Mouse (Mus musculus) heart, embryonic 11.5 days (tissue): ENCODE measurements around the gene Fam13a. TPM values are rescaled to one million over a fixed set of nuclear protein-coding genes. Genes with fewer than 3 reads are reported as not detected.

Experiments
- polyA plus RNA-seq: library from polyadenylated mRNA; unstranded; fragments of >200 nt; fragmentation: Nextera tagmentation; extraction: Ambion mirVana; gene quantifications from 2 replicates; pipeline ENCODE4 v1.2.1, GENCODE M21; 2014

Gene Fam13a
- polyA plus RNA-seq, 1 experiment from 2014 or later, result 6.7 TPM

Other genes starting within 250 kb of the Fam13a start
- 18.5 and 20.7 TPM in 2 replicates for gene Herc3, start 193.1 kb downstream of the Fam13a start, polyA plus RNA-seq
- 2.1 and 2.2 TPM in 2 replicates for gene Nap1l5, start 117.5 kb downstream of the Fam13a start, polyA plus RNA-seq
- gene Tigd2, start 184.3 kb upstream of the Fam13a start, polyA plus RNA-seq, result 22.2 and 23.9 TPM in 2 replicates